Mouse (Mus musculus) urinary bladder, postnatal 4 days (tissue): ENCODE data around the gene Slc9a9.
A peak's percentile ranks its signal among the peaks of the same experiment; 100 is the strongest.

ENCODE experiments used
- DNase-seq, 2 experiments: peaks; one replicate each; pipeline ENCODE4 v3.0.0; 2021 to 2022; ENCODE audit warnings: low spot score in 2 of 2

Gene Slc9a9

DNA sequence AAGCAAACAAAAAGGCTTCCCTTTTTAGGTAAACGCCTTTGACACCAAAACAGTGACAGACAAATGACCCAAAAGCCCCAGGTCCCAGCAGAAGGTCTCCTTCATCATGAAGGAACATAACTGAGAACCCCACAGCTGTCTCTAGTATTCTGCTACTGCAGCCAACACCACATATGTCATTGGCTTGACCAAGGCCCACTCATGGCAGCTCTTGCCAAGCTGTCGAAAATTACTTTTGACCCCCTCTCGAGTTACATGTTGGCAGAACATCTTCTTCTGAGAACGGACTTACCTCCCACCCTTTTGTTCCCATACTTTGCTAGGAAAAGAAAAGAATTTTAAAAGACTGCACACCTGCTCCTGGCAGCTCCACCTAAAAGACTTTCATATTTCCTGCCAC, 488.2 kb downstream of the Slc9a9 start:
- DNase-seq: no peak

DNA sequence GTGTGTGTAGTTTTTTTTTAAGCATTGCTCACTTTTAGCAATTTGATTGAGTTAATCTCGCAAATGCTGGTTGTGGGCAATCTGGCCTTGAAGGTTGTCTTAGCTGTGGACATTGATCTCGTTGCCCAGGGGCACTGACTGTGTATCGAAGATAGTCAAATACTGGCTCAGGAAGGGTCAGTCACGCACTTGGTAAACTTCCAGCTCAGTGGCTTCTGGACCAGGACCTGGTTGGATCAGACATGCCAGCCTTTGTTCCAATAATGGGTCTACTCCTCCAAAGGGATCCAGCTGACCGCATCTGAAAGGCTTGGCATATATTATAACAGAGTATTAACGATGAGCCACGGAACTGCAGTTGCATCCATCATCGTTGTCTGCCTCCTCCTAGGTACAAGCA, 489.2 kb downstream of the Slc9a9 start:
- DNase-seq: no peak

DNA sequence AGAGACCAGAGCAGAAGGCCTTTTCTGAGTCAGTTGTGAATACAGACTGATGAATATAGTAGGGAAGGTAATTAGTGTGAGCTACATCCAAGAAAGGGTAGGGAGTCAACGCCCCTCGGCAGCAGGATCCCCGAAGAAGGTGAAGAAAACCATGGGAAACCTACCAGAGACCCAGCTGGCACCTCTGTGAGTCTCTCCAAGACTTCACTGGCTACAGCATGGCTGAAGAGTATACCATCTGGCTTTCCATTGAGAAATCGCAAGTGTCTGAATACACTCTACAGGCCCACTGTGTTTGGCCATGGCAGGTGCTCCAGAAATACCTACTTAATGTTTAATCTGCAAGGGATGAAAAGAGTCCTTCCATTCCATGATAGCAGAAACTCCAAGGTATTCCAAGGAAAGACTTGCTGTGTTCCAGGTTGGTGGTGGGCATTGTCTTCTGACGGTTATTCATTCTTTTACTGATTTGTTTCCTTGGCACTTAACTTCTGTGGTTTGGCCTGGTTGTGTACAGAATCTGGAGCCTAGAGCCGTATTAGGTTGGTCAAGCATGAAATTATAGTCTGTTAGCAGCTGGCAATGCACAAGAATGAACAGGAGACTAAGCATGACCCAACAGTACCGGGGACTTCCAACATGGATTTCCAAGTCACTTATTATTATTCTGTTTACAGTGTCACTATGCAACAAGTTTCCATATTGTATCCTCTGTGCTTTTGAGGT, 491.0 kb downstream of the Slc9a9 start:
- DNase-seq: no peak

DNA sequence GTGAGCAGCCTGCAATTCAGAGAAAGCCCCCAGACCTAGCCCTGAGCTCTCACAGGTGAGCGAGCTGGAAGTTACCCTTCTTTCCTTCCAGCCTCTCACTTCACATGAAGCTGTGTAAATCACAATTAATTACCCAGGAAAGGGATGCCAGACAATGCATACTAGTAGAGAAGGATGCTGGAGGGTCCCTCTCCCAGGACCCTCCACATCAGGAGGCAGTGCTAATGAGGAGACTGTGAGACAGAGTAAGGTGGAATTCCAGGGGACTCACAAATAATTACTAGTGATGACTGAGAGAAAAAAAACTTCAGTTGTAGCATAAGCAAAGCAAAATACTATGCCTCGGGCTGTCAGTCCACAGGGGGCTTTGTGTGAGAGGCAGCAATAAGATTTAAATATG, 492.0 kb downstream of the Slc9a9 start:
- no peak for DNase-seq

DNA sequence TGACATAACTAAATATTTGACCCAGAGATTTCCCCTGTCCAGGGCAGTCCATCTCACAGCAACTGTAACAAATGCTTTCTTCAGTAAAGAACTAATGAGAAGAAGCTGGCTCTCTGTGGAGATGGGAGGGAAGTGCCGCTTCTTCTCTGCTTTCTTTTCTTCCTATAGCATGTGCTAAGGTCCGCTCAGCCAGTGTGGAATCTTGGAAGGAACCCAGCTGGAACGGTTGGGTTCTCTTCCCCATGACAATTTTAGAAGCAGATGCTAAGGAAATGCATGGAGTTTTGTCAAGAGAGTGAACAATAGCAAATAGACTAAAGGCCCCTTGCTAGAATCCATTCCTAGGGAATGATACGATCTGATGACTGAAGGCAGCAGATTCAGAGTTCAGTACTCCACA, 496.5 kb downstream of the Slc9a9 start:
- no peak for DNase-seq

DNA sequence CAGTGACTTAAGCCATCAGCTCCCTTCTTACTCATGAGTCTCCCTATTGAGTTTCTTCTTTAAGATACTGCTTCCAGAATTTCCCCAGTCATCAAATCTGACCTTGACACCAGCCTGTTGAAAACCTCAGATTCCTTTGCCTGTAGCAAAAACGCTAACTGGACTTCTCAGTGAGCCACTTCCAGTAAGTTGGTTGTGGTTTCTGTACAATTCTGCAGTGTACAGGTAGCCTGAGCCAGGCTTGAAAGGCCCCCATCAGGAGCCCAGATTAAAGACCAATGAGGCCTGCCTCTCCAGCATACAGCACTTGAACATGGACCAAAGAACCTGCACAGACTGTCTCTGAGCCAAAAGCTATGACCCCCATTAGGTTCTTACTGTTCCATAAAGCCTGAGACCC, 498.1 kb downstream of the Slc9a9 start:
- no peak for DNase-seq

DNA sequence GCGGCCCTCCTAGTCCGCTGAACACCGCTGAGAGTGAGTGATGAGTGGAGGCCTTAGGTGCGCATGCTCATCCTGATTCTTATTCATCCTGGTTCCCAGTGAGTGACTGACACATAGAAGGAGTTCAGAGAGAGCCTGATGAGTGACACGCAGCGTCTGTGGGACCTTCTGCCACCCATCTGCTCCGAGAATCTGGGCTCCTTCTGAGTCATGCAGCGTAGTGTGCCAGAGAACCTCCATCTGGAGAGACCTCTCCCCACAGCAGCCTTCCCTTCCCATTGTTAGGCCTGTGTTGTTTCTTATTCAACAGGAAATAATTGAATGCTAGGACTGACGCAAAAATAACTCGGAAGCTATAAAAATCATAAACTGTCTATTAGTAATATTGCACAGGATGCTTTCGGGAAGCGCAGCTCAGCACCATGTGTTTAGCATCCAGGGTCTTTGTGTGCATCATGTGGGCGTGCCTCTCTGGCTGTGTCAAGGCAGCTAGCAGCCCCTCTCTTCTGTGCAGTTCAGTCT, 498.8 kb downstream of the Slc9a9 start:
- DNase-seq: no peak

DNA sequence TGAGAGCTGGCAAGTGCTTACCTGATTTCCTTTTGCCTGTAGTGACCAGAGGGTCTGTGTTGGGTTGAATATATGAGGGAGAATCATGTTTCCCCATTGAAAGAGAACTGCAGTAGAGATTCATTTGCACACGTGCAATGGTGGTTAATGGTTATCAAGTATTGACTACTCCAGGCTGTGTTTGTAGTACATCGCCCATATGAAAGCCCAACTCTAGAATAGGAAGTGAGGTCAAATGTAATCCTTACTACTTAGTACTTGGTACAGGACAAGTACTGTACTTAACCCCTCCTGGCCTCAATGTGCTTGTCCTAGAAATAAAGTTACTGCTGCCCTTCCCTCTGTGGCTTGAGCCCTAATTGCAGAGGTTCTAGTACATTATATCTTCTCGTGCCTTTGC, 508.5 kb downstream of the Slc9a9 start:
- DNase-seq: no peak

DNA sequence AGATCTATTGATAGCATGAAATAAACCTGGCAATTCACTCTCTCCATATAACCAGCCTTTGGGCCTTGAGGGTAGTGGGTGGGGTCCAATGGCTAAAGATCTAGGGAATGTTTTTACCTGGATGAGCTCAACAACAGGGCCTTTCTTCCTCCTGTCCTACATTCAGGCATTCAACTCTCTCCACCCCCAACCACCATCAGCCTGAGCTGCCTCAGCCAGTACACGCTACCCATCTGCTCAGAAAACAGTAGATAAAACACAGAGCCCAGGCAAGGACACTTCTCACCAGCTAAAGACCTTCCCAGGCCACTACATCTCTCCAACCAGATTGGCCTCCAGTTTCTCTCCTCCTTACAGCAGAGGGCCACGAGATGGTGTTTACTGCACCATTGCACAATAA, 510.3 kb downstream of the Slc9a9 start:
- no peak for DNase-seq

DNA sequence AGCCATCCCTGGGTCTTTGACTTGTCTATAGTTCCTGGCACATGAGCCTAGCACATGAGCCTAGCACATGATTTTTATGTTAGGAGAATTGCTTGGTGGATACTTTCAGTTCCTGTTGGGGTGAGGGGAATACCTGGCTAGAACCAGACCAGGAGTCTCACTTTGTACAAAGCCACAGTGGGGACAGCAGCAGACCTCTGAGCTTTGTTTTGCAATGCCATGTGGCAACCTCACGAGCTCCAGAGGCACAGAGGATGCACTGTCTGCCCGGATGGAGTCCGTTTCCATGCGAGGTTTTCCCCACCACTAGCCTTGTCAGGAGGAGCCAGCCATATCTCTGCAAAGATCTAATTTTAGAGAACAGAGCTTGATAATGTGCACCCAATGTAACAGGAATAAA, 510.9 kb downstream of the Slc9a9 start:
- no peak for DNase-seq

DNA sequence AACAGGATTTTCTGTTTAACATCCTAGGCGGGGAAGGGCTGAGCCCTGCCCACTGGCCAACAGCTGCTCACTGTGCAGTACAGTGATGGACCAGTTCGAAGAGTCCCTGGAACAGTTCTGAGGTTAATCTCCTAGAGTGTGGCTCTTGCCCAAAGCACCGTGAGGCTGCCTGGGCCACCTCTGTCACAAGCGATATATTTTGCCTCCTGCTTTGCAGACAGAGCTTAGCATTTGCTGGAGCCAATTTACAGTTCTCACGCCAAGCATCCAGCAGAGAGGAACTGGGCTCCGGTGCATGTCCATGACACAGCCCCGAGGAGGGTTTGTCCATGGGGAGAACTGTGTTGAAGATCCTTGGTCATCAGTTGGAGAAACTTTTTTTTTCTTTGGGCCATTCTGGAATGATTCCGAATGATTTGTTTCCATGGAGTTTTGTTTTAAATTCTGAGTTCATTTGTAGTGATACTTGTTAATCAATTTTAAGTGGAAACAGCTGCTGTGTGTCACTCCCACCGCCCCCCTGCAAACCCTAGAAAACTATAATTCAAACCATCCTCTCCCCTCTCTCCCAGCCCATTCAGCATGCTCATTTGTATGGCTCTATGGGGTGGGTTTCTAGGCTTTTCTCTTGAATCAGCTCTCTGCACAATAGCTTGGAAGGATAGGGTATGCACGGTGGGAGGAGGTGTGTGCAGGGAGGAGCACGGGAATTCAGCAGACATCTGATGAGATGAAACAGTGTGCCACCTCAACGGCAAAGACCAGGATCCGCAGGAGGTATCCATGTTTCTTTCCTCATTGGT, 511.7 kb downstream of the Slc9a9 start:
- no peak for DNase-seq

DNA sequence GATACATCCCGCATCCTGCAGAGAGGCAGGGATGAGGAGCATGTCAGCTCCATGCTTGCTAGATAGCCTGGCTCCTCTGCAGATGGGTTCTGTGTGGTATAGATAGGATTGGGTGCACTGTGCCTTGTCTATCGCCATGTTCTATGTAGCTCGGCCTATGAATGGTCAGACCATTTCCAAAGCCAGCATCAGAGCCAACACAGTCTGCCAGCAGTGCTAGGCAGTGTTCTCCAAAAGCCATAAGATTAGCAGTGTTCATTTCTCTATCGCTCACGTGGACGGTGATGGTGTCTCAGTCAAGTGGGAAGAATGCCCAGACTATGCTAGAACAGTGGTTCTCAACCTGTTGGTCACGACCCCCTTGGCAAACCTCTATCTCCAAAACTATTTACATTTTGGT, 512.6 kb downstream of the Slc9a9 start:
- no peak for DNase-seq

DNA sequence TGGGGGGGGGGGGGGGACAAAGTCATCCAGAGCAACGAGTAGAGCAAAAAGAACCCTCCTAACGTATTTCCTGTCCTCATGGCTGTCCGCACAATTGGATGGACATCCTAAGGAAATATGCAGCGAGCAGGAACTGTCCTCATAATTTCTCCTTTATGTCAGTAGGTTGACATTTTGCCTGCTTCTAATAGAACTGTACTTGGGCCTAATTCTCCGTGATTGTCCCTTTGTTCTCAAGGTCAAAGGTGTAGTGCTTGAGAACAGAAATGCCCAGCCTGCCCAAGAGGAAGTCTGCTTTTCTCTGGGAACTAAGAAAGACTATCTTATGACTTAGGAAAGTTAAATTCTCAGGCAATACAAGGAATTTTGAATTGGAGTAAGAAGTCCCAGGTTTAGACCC, 514.7 kb downstream of the Slc9a9 start:
- DNase-seq: no peak

DNA sequence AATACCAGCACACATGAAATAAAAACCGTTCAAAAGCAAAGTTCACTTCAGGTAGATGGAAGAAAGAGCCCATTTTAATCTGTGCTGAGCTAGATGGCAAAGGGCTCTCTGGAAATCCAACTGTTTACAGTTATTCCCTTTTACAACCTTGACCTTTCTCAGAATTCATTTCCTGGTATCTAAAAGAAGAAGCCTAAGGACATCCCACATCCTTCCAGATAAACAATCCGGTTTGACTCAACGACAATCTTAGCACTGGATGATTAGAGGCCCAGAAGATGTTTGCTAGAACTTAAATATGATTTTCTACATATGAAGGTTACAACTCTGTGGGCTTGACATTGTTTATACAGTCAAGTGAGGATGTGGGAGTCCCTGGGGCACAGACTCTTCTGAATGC, 516.1 kb downstream of the Slc9a9 start:
- DNase-seq: no peak

DNA sequence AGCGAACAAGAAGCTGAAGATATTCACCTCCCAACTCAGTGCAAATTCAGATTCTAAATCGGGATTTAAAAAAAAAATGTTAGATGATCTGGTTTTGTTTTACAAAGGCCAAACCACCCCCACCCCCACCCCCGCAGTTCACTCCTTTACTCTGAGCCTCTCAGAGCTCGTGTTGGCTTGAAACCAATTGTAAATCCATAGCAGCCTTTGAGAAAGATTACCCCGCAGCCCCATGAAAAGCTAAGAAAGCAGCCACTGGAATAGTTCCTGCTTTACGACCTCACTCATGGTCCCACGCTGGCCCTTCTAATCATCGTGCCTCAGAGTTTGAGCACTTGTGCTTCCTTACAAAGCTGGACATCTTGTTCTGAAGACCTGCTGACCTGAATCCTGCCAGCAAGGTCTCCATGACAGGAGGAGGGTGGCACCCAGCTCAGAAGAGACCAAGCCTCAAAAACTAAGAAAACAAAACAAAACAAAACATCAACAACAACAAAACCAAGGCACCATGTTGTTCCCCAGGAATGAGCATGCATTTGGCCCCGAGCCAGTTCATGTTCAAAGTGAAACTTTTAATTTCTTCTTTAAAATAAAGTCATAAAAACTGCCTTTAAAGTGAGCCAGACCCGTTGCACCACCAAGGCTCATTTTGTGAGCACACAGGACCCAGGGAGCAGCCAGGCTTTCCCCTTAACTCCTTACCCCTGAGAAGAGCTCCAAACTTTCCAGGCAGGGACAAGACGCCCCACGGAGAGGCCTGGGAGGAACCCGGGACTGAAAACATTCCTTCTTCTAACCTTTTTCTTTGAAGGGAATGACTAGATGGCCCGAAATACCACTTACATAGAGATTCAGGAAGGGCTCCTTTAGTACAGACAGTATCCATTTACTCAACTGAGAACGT, 516.9 kb downstream of the Slc9a9 start:
- DNase-seq: no peak

DNA sequence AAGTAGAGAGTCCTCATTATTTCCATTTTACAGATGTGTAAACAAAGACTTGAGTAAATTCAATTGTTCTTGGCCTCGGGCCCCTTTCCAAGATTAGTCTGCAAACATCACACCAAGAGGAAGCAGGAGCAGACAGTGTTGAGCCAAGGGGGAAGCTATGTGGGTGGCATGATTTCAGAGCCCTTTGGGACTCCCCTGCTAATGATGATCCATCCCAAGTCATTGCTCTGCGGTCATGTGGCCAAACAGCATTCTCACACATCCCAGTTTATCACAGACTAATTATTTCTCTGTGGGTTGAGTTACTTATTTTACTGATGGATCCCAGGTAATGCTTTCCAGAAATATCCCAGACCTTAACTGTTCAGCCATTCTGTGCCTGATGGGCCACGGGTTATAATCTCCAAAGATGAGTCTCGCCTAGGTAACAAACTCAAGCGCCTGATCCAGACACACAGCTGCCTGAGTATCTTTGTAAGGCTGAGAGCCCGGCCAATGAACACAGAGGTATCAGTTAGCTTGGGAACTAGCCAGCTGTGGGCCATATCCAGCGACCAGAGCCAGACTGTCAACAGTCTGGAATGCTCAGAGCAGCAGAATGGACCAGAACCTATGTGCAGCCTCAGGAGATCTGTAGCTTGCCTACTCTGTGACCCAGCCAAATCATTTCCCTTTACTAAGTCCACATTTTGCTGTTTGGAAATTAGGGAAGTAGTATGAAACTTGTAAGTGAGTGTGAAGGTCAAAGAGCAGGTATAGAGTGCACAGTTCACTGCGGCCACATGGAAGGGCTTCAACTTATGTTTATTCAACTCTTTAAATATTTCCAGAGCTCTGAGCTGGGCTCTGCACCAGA, 518.9 kb downstream of the Slc9a9 start:
- peak in 1 of 2 experiments; percentile 40 for DNase-seq

DNA sequence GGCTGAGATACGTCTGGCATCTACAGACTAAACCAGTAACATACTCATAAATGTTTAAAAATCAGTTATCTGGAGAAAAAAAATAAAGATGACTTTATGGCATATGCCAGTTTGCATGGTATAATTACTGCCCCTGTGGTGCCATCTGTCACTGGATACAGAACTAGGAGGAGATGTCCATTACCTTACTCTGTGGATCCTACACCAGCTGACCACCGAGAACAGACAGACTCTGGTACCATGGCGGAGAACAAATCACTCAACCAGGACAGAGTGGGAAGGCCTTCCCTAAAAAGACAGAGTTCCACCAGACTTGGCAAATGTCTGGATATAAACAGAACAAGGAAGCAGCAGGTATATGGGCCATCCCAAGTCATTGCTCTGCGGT, 519.5 kb downstream of the Slc9a9 start:
- no peak for DNase-seq

DNA sequence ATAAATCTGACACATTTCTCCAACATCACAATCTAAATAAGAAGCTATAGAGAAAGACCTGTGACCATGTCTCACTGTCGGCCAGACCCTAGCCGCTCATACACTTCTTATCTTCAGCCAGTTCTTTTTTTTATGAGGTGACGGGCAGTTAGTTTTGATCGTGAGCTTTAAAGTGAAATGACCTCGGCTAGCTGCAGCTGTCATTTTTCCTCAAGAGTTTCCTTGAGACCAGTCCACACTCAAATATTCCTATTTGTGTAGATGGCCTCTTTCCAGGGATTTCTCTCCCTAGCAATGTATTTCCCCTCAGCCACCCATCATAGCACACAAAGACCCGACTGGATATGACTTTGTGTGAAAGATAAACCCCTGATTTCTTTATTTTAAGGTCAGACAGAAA, 521.7 kb downstream of the Slc9a9 start:
- DNase-seq: no peak

DNA sequence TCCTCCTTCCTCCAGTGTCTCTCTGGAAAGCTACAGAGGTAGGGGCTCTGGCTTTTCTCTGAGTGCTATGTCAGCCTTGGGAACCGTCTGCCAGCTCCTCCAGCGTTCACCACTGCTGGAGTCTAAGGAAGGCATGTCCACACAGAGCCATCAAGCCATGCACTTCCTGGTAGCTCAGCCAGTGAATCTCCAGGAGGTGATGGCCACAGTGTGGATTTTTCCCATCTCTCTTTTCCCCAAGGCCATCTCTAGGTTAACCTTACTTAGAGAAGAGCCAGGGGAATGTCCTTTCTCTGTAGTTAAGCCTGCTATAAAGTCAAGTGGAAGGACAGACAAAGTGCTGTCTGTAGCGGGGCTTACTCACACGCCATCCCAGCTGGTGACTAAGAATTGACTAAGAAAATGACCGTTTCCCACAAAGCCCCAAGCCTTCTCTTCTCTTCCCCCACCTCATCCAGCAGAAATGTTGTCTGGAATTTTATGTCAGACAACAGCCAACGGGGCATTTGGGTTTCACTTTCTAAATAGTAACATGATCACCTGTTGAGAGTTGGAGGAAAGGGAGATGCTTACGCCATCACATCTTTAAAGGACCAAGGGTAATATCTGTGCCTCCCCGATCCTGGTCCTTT, 523.3 kb downstream of the Slc9a9 start:
- DNase-seq: no peak

DNA sequence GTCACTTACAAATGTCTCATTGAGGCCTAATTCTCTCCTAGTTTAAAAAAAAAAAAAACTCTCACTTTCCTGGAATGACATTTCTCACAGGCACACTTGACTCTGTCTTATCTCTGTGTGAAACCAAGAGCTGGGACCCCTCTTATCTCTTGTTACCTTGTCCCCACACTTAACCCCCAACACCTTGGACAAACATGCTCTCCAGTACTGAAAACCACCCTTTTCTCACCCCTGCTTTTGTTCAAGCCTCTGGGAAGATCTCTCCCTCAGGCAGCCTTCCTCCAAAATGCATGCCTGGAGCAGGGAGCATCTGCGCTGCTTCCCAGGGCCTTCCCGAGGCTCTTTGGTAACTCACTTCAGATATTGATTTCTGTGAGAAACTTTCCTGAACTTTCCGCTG, 524.0 kb downstream of the Slc9a9 start:
- no peak for DNase-seq

DNA sequence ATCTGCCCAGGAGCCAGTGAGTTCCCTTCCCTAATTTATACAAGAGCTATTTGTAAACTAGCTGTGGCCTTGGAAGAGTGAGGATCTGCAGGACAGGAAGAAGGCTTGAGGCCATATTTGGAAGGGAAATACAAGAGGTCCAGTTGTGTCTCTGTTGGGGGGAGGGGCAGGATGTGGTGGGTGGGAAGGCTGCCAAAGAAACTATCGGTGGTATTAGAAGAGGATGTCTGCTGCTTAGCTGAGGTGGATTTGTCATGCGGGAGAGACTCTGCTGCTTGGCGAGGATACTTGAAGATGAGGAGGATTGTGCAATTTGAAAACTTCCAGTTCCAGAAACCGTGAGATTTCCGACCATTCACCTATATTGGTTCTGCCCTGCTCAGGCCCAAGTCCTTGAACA, 524.4 kb downstream of the Slc9a9 start:
- no peak for DNase-seq
